Comparison of ENCODE assay signal across 44 mouse cellular contexts in the genomic region with DNA sequence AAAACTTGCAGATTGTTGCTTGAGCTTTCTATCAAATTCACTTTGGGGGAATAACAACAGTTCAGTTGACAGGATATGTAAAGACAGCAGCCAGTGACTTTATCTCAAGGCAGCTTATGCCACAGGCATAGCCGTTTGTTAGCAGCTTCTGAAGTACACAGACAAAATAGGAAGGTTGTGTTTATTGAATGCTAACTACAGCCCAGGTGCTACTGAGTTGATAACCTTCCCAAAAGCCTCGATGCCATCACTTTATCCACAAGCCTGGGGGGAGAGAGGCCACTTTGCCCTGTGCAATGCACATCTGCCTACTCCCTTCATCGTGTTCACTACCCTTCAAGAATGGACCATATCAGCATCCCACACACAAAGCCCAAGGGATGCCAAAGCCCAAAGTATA. TPM values are rescaled to one million over a fixed set of nuclear protein-coding genes. Genes with fewer than 3 reads are reported as not detected.
"Had no signal": no experiment of that assay in that cellular context is flagged by ENCODE, and none has a peak within 500 bp of the region (broad histone marks: within the 10 kb centered on the region; RNA-seq: fewer than 3 reads in every experiment).

No protein-coding gene starts in this region.

- H3K27me3 ChIP-seq: limb, embryonic 12.5 days; limb, embryonic 13.5 days; limb, embryonic 15.5 days; liver, embryonic 13.5 days; liver, embryonic 15.5 days; lung, embryonic 15.5 days; midbrain, embryonic 12.5 days; midbrain, embryonic 13.5 days; midbrain, embryonic 15.5 days; neural tube, embryonic 12.5 days had no signal

- H3K36me3 ChIP-seq: limb, embryonic 10.5 days; limb, embryonic 12.5 days; limb, embryonic 13.5 days; limb, embryonic 15.5 days; liver, embryonic 12.5 days; liver, embryonic 13.5 days; liver, embryonic 15.5 days; lung, embryonic 15.5 days; midbrain, embryonic 10.5 days; midbrain, embryonic 12.5 days; midbrain, embryonic 13.5 days; midbrain, embryonic 15.5 days; neural tube, embryonic 12.5 days had no signal

- H3K9ac ChIP-seq: limb, embryonic 12.5 days; limb, embryonic 13.5 days; limb, embryonic 15.5 days; liver, embryonic 12.5 days; liver, embryonic 13.5 days; liver, embryonic 14.5 days; liver, embryonic 15.5 days; lung, embryonic 14.5 days; lung, embryonic 15.5 days; midbrain, embryonic 12.5 days; midbrain, embryonic 13.5 days; midbrain, embryonic 15.5 days; neural tube, embryonic 12.5 days had no signal

- H3K4me1 ChIP-seq: limb, embryonic 10.5 days; limb, embryonic 13.5 days; limb, embryonic 15.5 days; liver, embryonic 12.5 days; liver, embryonic 13.5 days; liver, embryonic 15.5 days; lung, embryonic 15.5 days; midbrain, embryonic 10.5 days; midbrain, embryonic 12.5 days; midbrain, embryonic 13.5 days; midbrain, embryonic 15.5 days; neural tube, embryonic 12.5 days had no signal

- ATAC-seq: liver, embryonic 12.5 days; lung, postnatal 0 days; midbrain, embryonic 13.5 days; midbrain, embryonic 15.5 days; midbrain, embryonic 16.5 days had no signal

- H3K9me3 ChIP-seq: limb, embryonic 10.5 days; limb, embryonic 13.5 days; limb, embryonic 15.5 days; liver, embryonic 12.5 days; liver, embryonic 13.5 days; liver, embryonic 15.5 days; lung, embryonic 15.5 days; midbrain, embryonic 10.5 days; midbrain, embryonic 12.5 days; midbrain, embryonic 13.5 days; midbrain, embryonic 15.5 days had no signal

- H3K27ac ChIP-seq: left cerebral cortex, adult 2 months; limb, embryonic 10.5 days; limb, embryonic 12.5 days; limb, embryonic 13.5 days; limb, embryonic 15.5 days; liver, embryonic 12.5 days; liver, embryonic 13.5 days; liver, embryonic 14.5 days; liver, embryonic 15.5 days; lung, embryonic 15.5 days; macrophage; midbrain, embryonic 10.5 days; midbrain, embryonic 12.5 days; midbrain, embryonic 13.5 days; midbrain, embryonic 15.5 days; neural tube, embryonic 12.5 days had no signal

- H3K4me3 ChIP-seq: left cerebral cortex, adult 2 months; limb, embryonic 10.5 days; limb, embryonic 12.5 days; limb, embryonic 13.5 days; limb, embryonic 15.5 days; liver, embryonic 12.5 days; liver, embryonic 13.5 days; liver, embryonic 15.5 days; lung, embryonic 15.5 days; megakaryocyte, embryonic 14.5 days; midbrain, embryonic 10.5 days; midbrain, embryonic 12.5 days; midbrain, embryonic 13.5 days; midbrain, embryonic 15.5 days; myocyte; neural tube, embryonic 12.5 days had no signal

- H3K4me2 ChIP-seq: limb, embryonic 12.5 days; limb, embryonic 13.5 days; limb, embryonic 15.5 days; liver, embryonic 11.5 days; liver, embryonic 12.5 days; liver, embryonic 13.5 days; liver, embryonic 15.5 days; lung, embryonic 14.5 days; lung, embryonic 15.5 days; midbrain, embryonic 11.5 days; midbrain, embryonic 12.5 days; midbrain, embryonic 13.5 days; midbrain, embryonic 15.5 days; neural tube, embryonic 12.5 days had no signal

- DNase-seq: left cerebral cortex, postnatal 4 days; liver, embryonic 13.5 days; lung, adult 18-20 months; lung, adult 2 months; lung, embryonic 14.5 days; lung, postnatal 10 days; lung, postnatal 14 days; lung, postnatal 36 days; lung, postnatal 4 days; midbrain, embryonic 14.5 days had no signal

RNA-seq across cellular contexts. Expression of a gene that starts 20.3 kb away (rescaled TPM):
- total RNA-seq: left cerebral cortex, adult 18-20 months; left cerebral cortex, adult 2 months; left cerebral cortex, adult 8-10 months; left cerebral cortex, postnatal 10 days; left cerebral cortex, postnatal 14 days; left cerebral cortex, postnatal 25 days; left cerebral cortex, postnatal 36 days; left cerebral cortex, postnatal 4 days; liver, adult 2 months; megakaryocyte, adult 5-6 weeks; midbrain, postnatal 0 days; monocyte, adult 5-6 weeks had no signal
- polyA plus RNA-seq: limb, embryonic 10.5 days; limb, embryonic 12.5 days; limb, embryonic 13.5 days; limb, embryonic 14.5 days; limb, embryonic 15.5 days; liver, adult 2 months; liver, embryonic 12.5 days; liver, embryonic 15.5 days; liver, embryonic 16.5 days; lung, embryonic 14.5 days; lung, postnatal 0 days; macrophage; midbrain, embryonic 10.5 days; midbrain, embryonic 11.5 days; midbrain, embryonic 12.5 days; midbrain, embryonic 13.5 days; midbrain, embryonic 14.5 days; myocyte; neural tube, embryonic 11.5 days; neural tube, embryonic 12.5 days had no signal
